Mouse (Mus musculus): ENCODE measurements around the gene Fads2. TPM values are rescaled to one million over a fixed set of nuclear protein-coding genes. Genes with fewer than 3 reads are reported as not detected.

Fads2 gene
- polyA plus RNA-seq, 1 experiment from 2014 or later = 256 TPM

- ATAC-seq = no peak
- H3K27me3 ChIP-seq (ENCODE audit: control insufficient read depth, insufficient read depth, low read depth, low read length) = no peaks in the 10 kb centered on the region
- H3K9ac ChIP-seq (ENCODE audit: low read depth, low read length) = no peak overlapping the region
- no peak overlapping the region for H3K4me2 ChIP-seq (ENCODE audit: low read length)
- 83% methylated on average over 4 of the region's 4 CpGs for WGBS
- H3K9me3 ChIP-seq (replicated peaks; ENCODE audit: control insufficient read depth, low read length, poor library complexity, severe bottlenecking) = no peaks in the 10 kb centered on the region
- no peak overlapping the region for H3K4me3 ChIP-seq (ENCODE audit: low read depth, low read length)
- no peak overlapping the region for H3K27ac ChIP-seq (ENCODE audit: low read length)
- peaks cover 17% of the 10 kb centered on the region for H3K36me3 ChIP-seq (ENCODE audit: control insufficient read depth, insufficient read depth, low read length)
- H3K4me1 ChIP-seq (ENCODE audit: control insufficient read depth, insufficient read depth, low read length) = peaks cover 43% of the 10 kb centered on the region
Observed at GRCm38 (mm10) chr19:10093829-10094228, 7.7 kb downstream of the Fads2 start.

GRCm38 (mm10) chr19:10086976-10087375 is 14.6 kb downstream of the Fads2 start:
- ATAC-seq = no peak
- no peak overlapping the region for H3K4me3 ChIP-seq (ENCODE audit: low read depth, low read length)
- no peak overlapping the region for H3K9ac ChIP-seq (ENCODE audit: low read depth, low read length)
- no peaks in the 10 kb centered on the region for H3K9me3 ChIP-seq (replicated peaks; ENCODE audit: control insufficient read depth, low read length, poor library complexity, severe bottlenecking)
- WGBS = 79% methylated on average over 4 of the region's 4 CpGs
- no peak overlapping the region for H3K4me2 ChIP-seq (ENCODE audit: low read length)
- H3K27me3 ChIP-seq (ENCODE audit: control insufficient read depth, insufficient read depth, low read depth, low read length) = no peaks in the 10 kb centered on the region
- peaks cover 64% of the 10 kb centered on the region for H3K36me3 ChIP-seq (ENCODE audit: control insufficient read depth, insufficient read depth, low read length)
- H3K4me1 ChIP-seq (ENCODE audit: control insufficient read depth, insufficient read depth, low read length) = no peaks in the 10 kb centered on the region
- no peak overlapping the region for H3K27ac ChIP-seq (ENCODE audit: low read length)

DNA sequence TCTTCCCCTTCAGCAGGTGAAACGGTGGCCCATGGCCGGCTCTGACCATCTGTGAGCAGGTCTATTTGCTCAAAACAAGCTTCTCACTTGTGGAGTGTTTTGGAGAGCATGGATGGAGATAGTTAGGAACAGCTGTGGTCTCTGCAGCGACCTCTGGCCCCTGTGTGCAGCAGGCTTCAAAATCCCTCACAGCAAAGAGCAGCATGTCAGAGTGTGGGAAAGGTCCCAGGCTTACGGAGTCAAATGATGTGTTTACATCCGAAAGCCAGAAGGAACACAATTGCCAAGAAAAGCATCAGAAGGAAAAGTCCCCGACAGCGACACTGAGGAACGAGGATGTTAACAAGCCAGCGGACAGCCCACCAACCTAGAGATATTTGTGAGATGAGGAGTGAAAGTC is 16.1 kb downstream of the Fads2 start:
- Histone ChIP-seq H3K27me3 (ENCODE audit: control insufficient read depth, insufficient read depth, low read depth, low read length) (no peaks in the 10 kb centered on the region), H3K27ac (ENCODE audit: low read length) (no peak overlapping the region), H3K4me1 (ENCODE audit: control insufficient read depth, insufficient read depth, low read length) (no peaks in the 10 kb centered on the region), H3K4me3 (ENCODE audit: low read depth, low read length) (no peak overlapping the region), H3K9ac (ENCODE audit: low read depth, low read length) (no peak overlapping the region), H3K4me2 (ENCODE audit: low read length) (no peak overlapping the region), H3K36me3 (ENCODE audit: control insufficient read depth, insufficient read depth, low read length) (peaks cover 65% of the 10 kb centered on the region), H3K9me3 (replicated peaks; ENCODE audit: control insufficient read depth, low read length, poor library complexity, severe bottlenecking) (no peaks in the 10 kb centered on the region)
- ATAC-seq = no peak
- 85% methylated on average over 9 of the region's 9 CpGs for WGBS

DNA sequence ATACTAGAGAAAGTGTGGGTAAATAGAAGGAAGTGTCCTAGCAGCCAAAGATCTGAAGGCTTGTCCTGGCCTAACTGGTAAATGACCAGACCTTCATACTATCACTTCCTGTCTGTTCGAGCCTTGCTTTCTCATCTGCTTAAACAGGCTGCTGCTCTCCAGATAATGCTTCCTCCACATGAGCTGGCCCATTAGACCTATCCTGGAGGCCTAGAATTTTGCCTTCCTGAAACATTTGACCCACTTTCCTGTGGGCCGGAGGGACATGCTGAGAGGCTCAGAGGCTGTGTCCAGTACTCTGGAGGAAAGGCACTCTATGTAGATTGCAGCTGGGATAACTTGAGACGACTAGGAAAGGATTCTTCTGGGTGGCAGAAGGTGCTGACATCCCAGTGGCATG is 19.4 kb downstream of the Fads2 start:
- no peak overlapping the region for H3K4me2 ChIP-seq (ENCODE audit: low read length)
- H3K36me3 ChIP-seq (ENCODE audit: control insufficient read depth, insufficient read depth, low read length) = peaks cover 62% of the 10 kb centered on the region

GRCm38 (mm10) chr19:10080384-10080783 is 21.2 kb downstream of the Fads2 start:
- Histone ChIP-seq H3K27me3 (ENCODE audit: control insufficient read depth, insufficient read depth, low read depth, low read length) (no peaks in the 10 kb centered on the region), H3K4me1 (ENCODE audit: control insufficient read depth, insufficient read depth, low read length) (no peaks in the 10 kb centered on the region), H3K4me2 (ENCODE audit: low read length) (no peak overlapping the region), H3K9ac (ENCODE audit: low read depth, low read length) (no peak overlapping the region), H3K27ac (ENCODE audit: low read length) (no peak overlapping the region), H3K36me3 (ENCODE audit: control insufficient read depth, insufficient read depth, low read length) (peaks cover 66% of the 10 kb centered on the region), H3K4me3 (ENCODE audit: low read depth, low read length) (no peak overlapping the region), H3K9me3 (replicated peaks; ENCODE audit: control insufficient read depth, low read length, poor library complexity, severe bottlenecking) (no peaks in the 10 kb centered on the region)
- no peak for ATAC-seq
- WGBS = 97% methylated on average over 7 of the region's 7 CpGs

More for the DNA sequence above, 19.4 kb downstream of the Fads2 start:
- Histone ChIP-seq H3K9ac (ENCODE audit: low read depth, low read length) (no peak overlapping the region), H3K27ac (ENCODE audit: low read length) (no peak overlapping the region), H3K9me3 (replicated peaks; ENCODE audit: control insufficient read depth, low read length, poor library complexity, severe bottlenecking) (no peaks in the 10 kb centered on the region), H3K4me3 (ENCODE audit: low read depth, low read length) (no peak overlapping the region), H3K4me1 (ENCODE audit: control insufficient read depth, insufficient read depth, low read length) (no peaks in the 10 kb centered on the region), H3K27me3 (ENCODE audit: control insufficient read depth, insufficient read depth, low read depth, low read length) (no peaks in the 10 kb centered on the region)
- 91% methylated on average over 3 of the region's 3 CpGs for WGBS
- no peak for ATAC-seq

GRCm38 (mm10) chr19:10078392-10078791 is 23.2 kb downstream of the Fads2 start:
- Histone ChIP-seq H3K27me3 (ENCODE audit: control insufficient read depth, insufficient read depth, low read depth, low read length) (no peaks in the 10 kb centered on the region), H3K9me3 (replicated peaks; ENCODE audit: control insufficient read depth, low read length, poor library complexity, severe bottlenecking) (no peaks in the 10 kb centered on the region), H3K36me3 (ENCODE audit: control insufficient read depth, insufficient read depth, low read length) (peaks cover 69% of the 10 kb centered on the region), H3K27ac (ENCODE audit: low read length) (no peak overlapping the region), H3K9ac (ENCODE audit: low read depth, low read length) (no peak overlapping the region), H3K4me1 (ENCODE audit: control insufficient read depth, insufficient read depth, low read length) (no peaks in the 10 kb centered on the region), H3K4me2 (ENCODE audit: low read length) (no peak overlapping the region), H3K4me3 (ENCODE audit: low read depth, low read length) (no peak overlapping the region)
- ATAC-seq = no peak
- 79% methylated on average over 6 of the region's 6 CpGs for WGBS

GRCm38 (mm10) chr19:10073145-10073544 is 28.4 kb downstream of the Fads2 start:
- Histone ChIP-seq H3K4me1 (ENCODE audit: control insufficient read depth, insufficient read depth, low read length) (no peaks in the 10 kb centered on the region), H3K4me3 (ENCODE audit: low read depth, low read length) (no peak overlapping the region), H3K27me3 (ENCODE audit: control insufficient read depth, insufficient read depth, low read depth, low read length) (no peaks in the 10 kb centered on the region), H3K4me2 (ENCODE audit: low read length) (no peak overlapping the region), H3K36me3 (ENCODE audit: control insufficient read depth, insufficient read depth, low read length) (peaks cover 66% of the 10 kb centered on the region), H3K9me3 (replicated peaks; ENCODE audit: control insufficient read depth, low read length, poor library complexity, severe bottlenecking) (no peaks in the 10 kb centered on the region), H3K27ac (ENCODE audit: low read length) (no peak overlapping the region), H3K9ac (ENCODE audit: low read depth, low read length) (no peak overlapping the region)
- 96% methylated on average over 5 of the region's 5 CpGs for WGBS
- no peak for ATAC-seq

GRCm38 (mm10) chr19:10071892-10072291 is 29.7 kb downstream of the Fads2 start:
- H3K9ac ChIP-seq (ENCODE audit: low read depth, low read length) = no peak overlapping the region
- WGBS = 52% methylated on average over 4 of the region's 4 CpGs
- ATAC-seq = no peak
- H3K4me1 ChIP-seq (ENCODE audit: control insufficient read depth, insufficient read depth, low read length) = no peaks in the 10 kb centered on the region
- H3K4me3 ChIP-seq (ENCODE audit: low read depth, low read length) = no peak overlapping the region
- H3K27me3 ChIP-seq (ENCODE audit: control insufficient read depth, insufficient read depth, low read depth, low read length) = no peaks in the 10 kb centered on the region
- peaks cover 59% of the 10 kb centered on the region for H3K36me3 ChIP-seq (ENCODE audit: control insufficient read depth, insufficient read depth, low read length)
- no peaks in the 10 kb centered on the region for H3K9me3 ChIP-seq (replicated peaks; ENCODE audit: control insufficient read depth, low read length, poor library complexity, severe bottlenecking)
- peak overlapping the region; percentile 43 for H3K27ac ChIP-seq (ENCODE audit: low read length)
- no peak overlapping the region for H3K4me2 ChIP-seq (ENCODE audit: low read length)

- H3K27ac ChIP-seq (ENCODE audit: low read length) = peak overlapping the region; percentile 43
- no peaks in the 10 kb centered on the region for H3K4me1 ChIP-seq (ENCODE audit: control insufficient read depth, insufficient read depth, low read length)
- H3K36me3 ChIP-seq (ENCODE audit: control insufficient read depth, insufficient read depth, low read length) = peaks cover 58% of the 10 kb centered on the region
- WGBS = 59% methylated on average over 5 of the region's 5 CpGs
- no peak overlapping the region for H3K4me2 ChIP-seq (ENCODE audit: low read length)
- peak; percentile 61 for ATAC-seq
- H3K27me3 ChIP-seq (ENCODE audit: control insufficient read depth, insufficient read depth, low read depth, low read length) = no peaks in the 10 kb centered on the region
- no peak overlapping the region for H3K9ac ChIP-seq (ENCODE audit: low read depth, low read length)
- no peaks in the 10 kb centered on the region for H3K9me3 ChIP-seq (replicated peaks; ENCODE audit: control insufficient read depth, low read length, poor library complexity, severe bottlenecking)
- H3K4me3 ChIP-seq (ENCODE audit: low read depth, low read length) = no peak overlapping the region
Observed at GRCm38 (mm10) chr19:10071166-10071565, 30.4 kb downstream of the Fads2 start.
